Mouse (Mus musculus): Measurements from ENCODE around the gene Cd8a. TPM values are rescaled to one million over a fixed set of nuclear protein-coding genes. Genes with fewer than 3 reads are reported as not detected.
"Not testable (repeated sequence)": the region's sequence is repeated elsewhere in the genome, so short reads cannot be mapped to it uniquely, and the experiment has no call there.

Cd8a gene
- not detected in 2 replicates for polyA plus RNA-seq (2015; fragmentation: Nextera tagmentation; extraction: Ambion mirVana)

- WGBS: 86% methylated on average over 14 of the region's 14 CpGs
- H3K4me3 ChIP-seq (ENCODE audit: low read length): no peak within 1 kb of the TSS
- H3K27me3 ChIP-seq (replicated peaks; ENCODE audit: control insufficient read depth, insufficient read depth, low read length): no peaks in the 10 kb centered on the region
- H3K36me3 ChIP-seq (ENCODE audit: control insufficient read depth, insufficient read depth, low read length): no peaks in the 10 kb centered on the region
- ATAC-seq: no peak
- no peak within 1 kb of the TSS for H3K27ac ChIP-seq (ENCODE audit: low read depth, low read length)
- H3K9ac ChIP-seq (ENCODE audit: low read depth, low read length): no peak within 1 kb of the TSS
- no peak within 1 kb of the TSS for H3K4me2 ChIP-seq (ENCODE audit: low read length)
- no peaks in the 10 kb centered on the region for H3K9me3 ChIP-seq (ENCODE audit: control insufficient read depth, low read length)
- H3K4me1 ChIP-seq (ENCODE audit: control insufficient read depth, insufficient read depth, low read depth, low read length): no peaks in the 10 kb centered on the region
These were observed at the start of gene Cd8a for GRCm38 (mm10) chr6:71373249-71373775. TSS of gene Cd8a (plus strand) at chr6:71373427.

GRCm38 (mm10) chr6:71324816-71325215, 48.4 kb upstream of the Cd8a start:
- WGBS: 93% methylated on average over 9 of the region's 9 CpGs
- H3K4me2 ChIP-seq (ENCODE audit: low read length): no peak overlapping the region
- no peaks in the 10 kb centered on the region for H3K9me3 ChIP-seq (ENCODE audit: control insufficient read depth, low read length)
- H3K4me3 ChIP-seq (ENCODE audit: low read length): no peak overlapping the region
- ATAC-seq: no peak
- no peaks in the 10 kb centered on the region for H3K27me3 ChIP-seq (replicated peaks; ENCODE audit: control insufficient read depth, insufficient read depth, low read length)
- no peak overlapping the region for H3K27ac ChIP-seq (ENCODE audit: low read depth, low read length)
- no peaks in the 10 kb centered on the region for H3K4me1 ChIP-seq (ENCODE audit: control insufficient read depth, insufficient read depth, low read depth, low read length)
- no peak overlapping the region for H3K9ac ChIP-seq (ENCODE audit: low read depth, low read length)
- H3K36me3 ChIP-seq (ENCODE audit: control insufficient read depth, insufficient read depth, low read length): no peaks in the 10 kb centered on the region

DNA sequence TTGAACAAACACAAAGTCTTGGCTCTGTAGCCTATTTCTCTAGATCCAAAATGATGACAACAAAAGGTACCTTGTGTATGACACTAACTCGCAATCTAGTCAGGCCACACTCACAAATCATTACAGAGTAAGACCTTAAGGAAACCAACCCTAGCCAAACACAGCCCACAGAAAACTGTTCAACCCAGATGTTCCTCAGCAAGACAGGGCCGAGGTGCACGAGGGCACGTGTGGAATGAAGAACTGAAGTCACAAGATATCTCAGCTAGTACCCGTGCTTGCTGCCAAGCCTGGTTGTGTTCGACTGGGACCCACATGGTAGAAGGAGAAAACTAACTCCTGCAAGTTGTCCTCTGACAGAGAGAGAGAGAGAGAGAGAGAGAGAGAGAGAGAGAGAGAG, 43.3 kb upstream of the Cd8a start:
- no peaks in the 10 kb centered on the region for H3K4me1 ChIP-seq (ENCODE audit: control insufficient read depth, insufficient read depth, low read depth, low read length)
- H3K27me3 ChIP-seq (replicated peaks; ENCODE audit: control insufficient read depth, insufficient read depth, low read length): no peaks in the 10 kb centered on the region
- no peak overlapping the region for H3K9ac ChIP-seq (ENCODE audit: low read depth, low read length)
- ATAC-seq: no peak
- H3K4me2 ChIP-seq (ENCODE audit: low read length): no peak overlapping the region
- no peaks in the 10 kb centered on the region for H3K36me3 ChIP-seq (ENCODE audit: control insufficient read depth, insufficient read depth, low read length)
- H3K9me3 ChIP-seq (ENCODE audit: control insufficient read depth, low read length): no peaks in the 10 kb centered on the region
- H3K27ac ChIP-seq (ENCODE audit: low read depth, low read length): no peak overlapping the region
- 91% methylated on average over 6 of the region's 6 CpGs for WGBS
- H3K4me3 ChIP-seq (ENCODE audit: low read length): no peak overlapping the region

DNA sequence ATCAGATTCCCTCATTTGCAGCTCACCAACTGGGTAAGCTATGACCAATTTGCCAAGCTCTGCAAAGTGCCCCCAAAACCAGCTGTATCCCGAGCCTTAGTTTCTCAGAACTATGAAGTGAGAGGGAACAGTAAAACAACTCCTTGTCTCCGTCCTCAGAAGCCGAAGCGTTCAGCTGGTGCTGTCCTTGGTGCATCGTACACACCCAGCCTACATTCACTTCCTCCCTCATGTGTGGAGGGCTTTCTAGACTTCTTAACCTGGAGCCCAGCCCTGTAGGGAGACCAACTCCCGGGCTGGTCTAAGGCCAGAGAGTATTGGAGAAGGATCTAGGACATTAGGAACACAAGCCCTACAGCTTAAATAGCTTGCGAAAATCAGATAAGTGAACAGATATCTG, 42.7 kb upstream of the Cd8a start:
- Histone ChIP-seq H3K27ac (ENCODE audit: low read depth, low read length) (no peak overlapping the region), H3K4me1 (ENCODE audit: control insufficient read depth, insufficient read depth, low read depth, low read length) (no peaks in the 10 kb centered on the region), H3K9ac (ENCODE audit: low read depth, low read length) (no peak overlapping the region), H3K4me3 (ENCODE audit: low read length) (no peak overlapping the region), H3K4me2 (ENCODE audit: low read length) (no peak overlapping the region), H3K9me3 (ENCODE audit: control insufficient read depth, low read length) (no peaks in the 10 kb centered on the region), H3K36me3 (ENCODE audit: control insufficient read depth, insufficient read depth, low read length) (no peaks in the 10 kb centered on the region), H3K27me3 (replicated peaks; ENCODE audit: control insufficient read depth, insufficient read depth, low read length) (no peaks in the 10 kb centered on the region)
- no peak for ATAC-seq
- 88% methylated on average over 7 of the region's 7 CpGs for WGBS

- 88% methylated on average over 1 of the region's 4 CpGs for WGBS
- not testable (repeated sequence) for H3K4me3 ChIP-seq (ENCODE audit: low read length); ATAC-seq; H3K4me1 ChIP-seq (ENCODE audit: control insufficient read depth, insufficient read depth, low read depth, low read length); H3K36me3 ChIP-seq (ENCODE audit: control insufficient read depth, insufficient read depth, low read length); H3K27me3 ChIP-seq (replicated peaks; ENCODE audit: control insufficient read depth, insufficient read depth, low read length); H3K4me2 ChIP-seq (ENCODE audit: low read length); H3K9me3 ChIP-seq (ENCODE audit: control insufficient read depth, low read length); H3K9ac ChIP-seq (ENCODE audit: low read depth, low read length); H3K27ac ChIP-seq (ENCODE audit: low read depth, low read length)
These were observed 41.7 kb upstream of the Cd8a start for GRCm38 (mm10) chr6:71331491-71331890.

GRCm38 (mm10) chr6:71332236-71332965, 40.8 kb upstream of the Cd8a start:
- Histone ChIP-seq H3K4me2 (ENCODE audit: low read length) (no peak overlapping the region), H3K36me3 (ENCODE audit: control insufficient read depth, insufficient read depth, low read length) (no peaks in the 10 kb centered on the region), H3K9me3 (ENCODE audit: control insufficient read depth, low read length) (no peaks in the 10 kb centered on the region), H3K27me3 (replicated peaks; ENCODE audit: control insufficient read depth, insufficient read depth, low read length) (no peaks in the 10 kb centered on the region), H3K4me3 (ENCODE audit: low read length) (no peak overlapping the region), H3K27ac (ENCODE audit: low read depth, low read length) (no peak overlapping the region), H3K4me1 (ENCODE audit: control insufficient read depth, insufficient read depth, low read depth, low read length) (no peaks in the 10 kb centered on the region), H3K9ac (ENCODE audit: low read depth, low read length) (no peak overlapping the region)
- ATAC-seq: no peak
- WGBS: 92% methylated on average over 11 of the region's 11 CpGs

DNA sequence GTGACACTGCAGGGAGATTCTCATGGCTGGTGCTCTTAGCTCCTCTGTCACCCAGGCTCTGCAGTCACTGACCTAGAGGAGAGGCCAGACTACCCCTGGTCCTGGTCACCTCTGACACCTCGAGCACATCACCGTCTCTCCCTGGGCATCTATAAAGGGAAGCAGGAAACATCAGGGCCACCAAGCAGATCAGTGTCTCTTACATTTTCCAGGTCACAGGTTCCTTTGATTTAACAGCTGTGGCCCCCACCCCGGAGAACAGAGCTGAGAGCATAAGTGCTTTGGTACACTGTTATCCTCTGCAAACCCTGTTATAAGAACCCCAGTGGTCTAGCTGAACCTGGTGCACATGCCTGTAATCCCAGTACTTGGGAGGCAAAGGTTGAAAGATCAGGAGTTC, 40.2 kb upstream of the Cd8a start:
- no peak overlapping the region for H3K9ac ChIP-seq (ENCODE audit: low read depth, low read length)
- no peaks in the 10 kb centered on the region for H3K36me3 ChIP-seq (ENCODE audit: control insufficient read depth, insufficient read depth, low read length)
- H3K27me3 ChIP-seq (replicated peaks; ENCODE audit: control insufficient read depth, insufficient read depth, low read length): no peaks in the 10 kb centered on the region
- no peak overlapping the region for H3K27ac ChIP-seq (ENCODE audit: low read depth, low read length)
- H3K9me3 ChIP-seq (ENCODE audit: control insufficient read depth, low read length): no peaks in the 10 kb centered on the region
- 65% methylated on average over 3 of the region's 3 CpGs for WGBS
- H3K4me1 ChIP-seq (ENCODE audit: control insufficient read depth, insufficient read depth, low read depth, low read length): no peaks in the 10 kb centered on the region
- no peak overlapping the region for H3K4me3 ChIP-seq (ENCODE audit: low read length)
- H3K4me2 ChIP-seq (ENCODE audit: low read length): no peak overlapping the region
- ATAC-seq: no peak

DNA sequence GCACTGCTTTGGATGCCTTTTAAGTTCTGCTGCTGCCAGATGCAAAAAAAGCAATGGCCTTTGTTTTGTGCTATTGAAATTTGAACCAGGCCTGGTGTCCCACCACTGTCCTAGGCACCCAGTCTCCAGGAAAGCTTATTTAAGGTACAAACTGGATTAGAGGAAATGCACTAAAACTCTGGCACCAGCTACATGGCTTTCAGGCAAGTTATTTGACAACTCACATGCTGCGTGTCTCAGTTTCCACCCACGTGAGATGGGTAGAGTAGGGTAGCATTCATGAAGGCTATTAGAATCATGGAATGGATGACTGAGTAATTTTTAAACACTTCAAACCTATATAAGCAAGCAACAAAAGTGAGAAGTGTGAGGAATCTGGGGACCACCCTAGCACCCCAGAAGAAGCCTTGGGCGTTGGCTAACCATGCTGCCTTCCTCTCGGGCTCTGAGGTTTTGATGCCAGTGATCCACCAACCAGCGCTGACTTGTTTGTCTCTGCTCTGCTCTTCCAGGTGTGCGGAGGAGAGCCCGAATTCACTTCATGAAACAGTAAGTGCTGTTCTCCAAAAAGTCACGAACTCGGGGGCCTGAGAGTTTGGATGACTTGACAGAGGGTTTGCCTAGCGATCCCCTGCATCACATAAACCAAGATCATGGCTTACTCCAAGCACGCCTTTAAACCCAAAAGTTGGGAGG, 39.5 kb upstream of the Cd8a start:
- ATAC-seq: no peak
- Histone ChIP-seq H3K36me3 (ENCODE audit: control insufficient read depth, insufficient read depth, low read length) (no peaks in the 10 kb centered on the region), H3K9me3 (ENCODE audit: control insufficient read depth, low read length) (no peaks in the 10 kb centered on the region), H3K4me1 (ENCODE audit: control insufficient read depth, insufficient read depth, low read depth, low read length) (no peaks in the 10 kb centered on the region), H3K4me3 (ENCODE audit: low read length) (no peak overlapping the region), H3K4me2 (ENCODE audit: low read length) (no peak overlapping the region), H3K9ac (ENCODE audit: low read depth, low read length) (no peak overlapping the region), H3K27me3 (replicated peaks; ENCODE audit: control insufficient read depth, insufficient read depth, low read length) (no peaks in the 10 kb centered on the region), H3K27ac (ENCODE audit: low read depth, low read length) (no peak overlapping the region)
- WGBS: 94% methylated on average over 11 of the region's 11 CpGs

GRCm38 (mm10) chr6:71337666-71338065, 35.6 kb upstream of the Cd8a start:
- Histone ChIP-seq H3K4me2 (ENCODE audit: low read length) (no peak overlapping the region), H3K9ac (ENCODE audit: low read depth, low read length) (no peak overlapping the region), H3K9me3 (ENCODE audit: control insufficient read depth, low read length) (no peaks in the 10 kb centered on the region), H3K27ac (ENCODE audit: low read depth, low read length) (no peak overlapping the region), H3K36me3 (ENCODE audit: control insufficient read depth, insufficient read depth, low read length) (no peaks in the 10 kb centered on the region), H3K4me1 (ENCODE audit: control insufficient read depth, insufficient read depth, low read depth, low read length) (no peaks in the 10 kb centered on the region), H3K27me3 (replicated peaks; ENCODE audit: control insufficient read depth, insufficient read depth, low read length) (no peaks in the 10 kb centered on the region), H3K4me3 (ENCODE audit: low read length) (no peak overlapping the region)
- ATAC-seq: no peak
- 98% methylated on average over 8 of the region's 8 CpGs for WGBS

Data from hindbrain, embryonic 16.5 days (tissue).